Mouse (Mus musculus): ENCODE results near the gene Slc16a2. TPM values are rescaled to one million over a fixed set of nuclear protein-coding genes. Genes with fewer than 3 reads are reported as not detected.

Gene Slc16a2
- polyA plus RNA-seq, 1 experiment from 2014 or later = 3.1 TPM

DNA sequence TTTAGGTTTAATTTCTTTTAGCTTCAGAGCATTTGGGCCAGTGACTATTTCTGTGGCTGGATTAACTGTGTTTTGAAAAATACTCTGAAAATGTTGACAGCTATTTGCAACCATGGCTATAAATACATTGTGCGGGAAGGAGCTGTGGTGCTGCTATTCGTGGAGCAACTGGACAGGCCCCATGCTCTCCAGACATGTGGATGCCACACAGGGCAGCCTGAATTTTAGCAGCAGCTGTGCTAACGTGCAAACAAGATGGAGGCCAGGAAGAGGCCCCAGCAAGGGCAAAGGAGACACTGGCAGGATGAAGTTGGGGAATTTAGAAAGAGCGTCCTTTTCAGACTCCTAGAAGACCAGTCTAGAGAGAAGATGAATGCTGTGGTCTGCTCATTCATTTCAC, 15.4 kb downstream of the Slc16a2 start:
- DNase-seq (ENCODE audit: low read depth, low spot score) (no peak), ATAC-seq (no peak)
- CTCF ChIA-PET = no interaction called here
- TF ChIP-seq CTCF (IDR thresholded peaks at IDR 0.05) = no peak
- in situ Hi-C loops (cut with MboI; ENCODE audit: low pct_unique_long_range_greater_than_20kb) = no loop called here
- POLR2A ChIA-PET = no interaction called here
- peaks cover 49% of the 10 kb centered on the region for H3K27me3 ChIP-seq

DNA sequence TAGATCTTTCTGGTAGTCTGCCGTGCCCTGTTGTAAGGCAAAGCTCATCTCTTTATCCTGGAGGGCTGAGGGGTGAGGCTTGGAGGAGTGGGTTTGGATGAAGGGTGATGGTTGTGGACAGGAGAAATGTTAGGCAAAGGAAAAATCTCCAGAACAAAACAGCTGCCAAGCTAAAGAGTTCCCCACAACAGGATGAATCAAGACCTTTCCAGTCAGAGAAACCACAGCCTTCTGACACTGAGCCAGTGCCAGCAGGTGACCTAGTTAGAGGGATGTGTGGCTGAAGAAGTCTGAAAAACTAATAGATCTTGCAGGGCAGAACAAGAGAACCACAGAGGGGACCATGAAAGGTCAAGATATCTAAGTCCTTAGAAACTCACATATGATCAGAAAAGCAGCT, 24.8 kb downstream of the Slc16a2 start:
- no peak for TF ChIP-seq CTCF (IDR thresholded peaks at IDR 0.05)
- CTCF ChIA-PET = interaction anchor here (1.5 kb wide), 1 partner anchor 11 kb away, joined by 3 read pairs; no protein-coding TSS in a partner anchor
- POLR2A ChIA-PET = no interaction called here
- peaks cover 24% of the 10 kb centered on the region for H3K27me3 ChIP-seq
- in situ Hi-C loops (cut with MboI; ENCODE audit: low pct_unique_long_range_greater_than_20kb) = no loop called here
- DNase-seq (ENCODE audit: low read depth, low spot score) (no peak), ATAC-seq (no peak)

DNA sequence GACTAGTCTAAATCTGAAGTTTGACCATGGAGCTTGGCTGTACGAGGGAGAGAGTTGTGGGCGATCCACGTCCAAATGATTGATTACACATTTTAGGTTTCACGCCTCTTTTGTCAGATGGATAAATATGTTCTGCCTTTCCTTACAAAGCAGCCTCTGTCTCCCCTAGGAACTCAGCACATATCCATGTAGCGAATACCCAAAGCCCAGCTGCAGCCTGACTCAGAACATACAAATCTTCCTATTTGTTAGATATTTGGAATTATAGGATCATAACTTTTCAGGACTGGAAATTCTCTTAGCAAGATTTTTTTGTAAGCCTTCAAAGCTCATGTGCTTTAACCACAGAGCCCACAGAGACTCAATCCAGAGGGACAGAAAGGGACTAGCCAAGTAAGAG, 26.3 kb downstream of the Slc16a2 start:
- POLR2A ChIA-PET = no interaction called here
- DNase-seq (ENCODE audit: low read depth, low spot score) (no peak), ATAC-seq (no peak)
- H3K27me3 ChIP-seq = peaks cover 32% of the 10 kb centered on the region
- no peak for TF ChIP-seq CTCF (IDR thresholded peaks at IDR 0.05)
- CTCF ChIA-PET = no interaction called here
- in situ Hi-C loops (cut with MboI; ENCODE audit: low pct_unique_long_range_greater_than_20kb) = no loop called here

DNA sequence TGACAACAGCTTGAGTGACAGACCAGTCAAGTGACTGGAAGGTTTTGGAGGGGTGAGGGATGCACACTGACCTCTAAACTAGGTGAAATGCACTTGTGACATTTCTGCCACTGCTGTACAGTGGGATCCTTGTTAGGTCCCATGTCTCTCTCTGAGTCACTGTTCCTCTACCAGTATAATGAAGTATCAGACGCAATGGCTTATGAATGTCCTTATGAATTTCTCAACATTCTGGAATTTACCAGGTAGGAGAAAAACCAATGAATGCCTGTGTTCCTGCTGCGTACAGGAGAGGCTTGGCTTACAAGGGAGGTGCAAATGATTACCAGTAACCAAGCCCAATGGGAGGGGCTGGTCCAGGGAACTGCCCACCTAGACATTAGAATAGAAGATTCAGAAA, 30.5 kb downstream of the Slc16a2 start:
- DNase-seq (ENCODE audit: low read depth, low spot score) (no peak), ATAC-seq (no peak)
- no peak for TF ChIP-seq CTCF (IDR thresholded peaks at IDR 0.05)
- POLR2A ChIA-PET = no interaction called here
- in situ Hi-C loops (cut with MboI; ENCODE audit: low pct_unique_long_range_greater_than_20kb) = no loop called here
- H3K27me3 ChIP-seq = peaks cover 48% of the 10 kb centered on the region
- CTCF ChIA-PET = no interaction called here

DNA sequence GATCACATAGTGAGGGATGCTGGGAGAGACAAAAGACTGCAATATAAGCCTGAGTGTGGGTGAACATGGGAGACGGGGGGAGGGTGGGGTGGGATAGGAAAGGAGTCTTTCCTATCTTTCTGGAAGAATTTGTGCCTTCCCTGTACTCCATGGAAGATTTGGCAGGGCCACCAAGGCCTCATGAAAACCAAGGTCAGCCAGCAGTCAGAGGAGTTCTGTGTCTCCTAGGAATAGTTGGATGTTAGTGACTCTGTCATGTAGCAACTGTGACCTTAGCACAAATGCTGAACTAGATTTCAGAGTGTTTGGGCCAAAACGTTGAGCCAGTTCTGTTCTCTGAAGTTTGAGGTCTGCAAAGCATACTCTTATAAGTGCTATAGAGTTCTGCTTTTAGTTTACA, 36.1 kb downstream of the Slc16a2 start:
- no peak for DNase-seq (ENCODE audit: low read depth, low spot score)
- ChIA-PET CTCF (no interaction called here), POLR2A (no interaction called here)
- no peak for ATAC-seq
- TF ChIP-seq CTCF (IDR thresholded peaks at IDR 0.05) = no peak
- in situ Hi-C loops (cut with MboI; ENCODE audit: low pct_unique_long_range_greater_than_20kb) = no loop called here
- H3K27me3 ChIP-seq = peaks cover 57% of the 10 kb centered on the region

DNA sequence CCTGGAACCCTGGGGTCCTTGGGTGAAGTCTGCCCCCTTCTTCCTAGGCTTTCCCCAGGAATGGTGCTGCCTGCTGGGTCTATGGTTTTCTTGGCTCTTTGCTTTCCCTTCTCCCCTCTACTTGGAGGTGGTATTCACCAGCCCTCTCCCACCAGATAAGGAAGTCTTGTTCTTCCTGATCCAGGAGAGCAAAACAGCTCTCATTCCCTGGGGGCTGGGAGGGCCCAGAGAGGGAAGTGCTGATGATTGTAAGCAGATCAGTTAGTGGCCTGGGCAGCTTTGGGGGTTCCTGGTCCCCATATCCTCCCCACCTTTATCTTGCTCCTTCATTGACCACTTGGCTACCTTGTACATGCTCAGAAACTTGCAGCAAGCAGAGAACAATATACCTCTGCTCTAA, 45.4 kb downstream of the Slc16a2 start:
- ATAC-seq (no peak), DNase-seq (ENCODE audit: low read depth, low spot score) (no peak)
- CTCF ChIA-PET = no interaction called here
- no peak for TF ChIP-seq CTCF (IDR thresholded peaks at IDR 0.05)
- in situ Hi-C loops (cut with MboI; ENCODE audit: low pct_unique_long_range_greater_than_20kb) = no loop called here
- POLR2A ChIA-PET = no interaction called here
- peaks cover 68% of the 10 kb centered on the region for H3K27me3 ChIP-seq

DNA sequence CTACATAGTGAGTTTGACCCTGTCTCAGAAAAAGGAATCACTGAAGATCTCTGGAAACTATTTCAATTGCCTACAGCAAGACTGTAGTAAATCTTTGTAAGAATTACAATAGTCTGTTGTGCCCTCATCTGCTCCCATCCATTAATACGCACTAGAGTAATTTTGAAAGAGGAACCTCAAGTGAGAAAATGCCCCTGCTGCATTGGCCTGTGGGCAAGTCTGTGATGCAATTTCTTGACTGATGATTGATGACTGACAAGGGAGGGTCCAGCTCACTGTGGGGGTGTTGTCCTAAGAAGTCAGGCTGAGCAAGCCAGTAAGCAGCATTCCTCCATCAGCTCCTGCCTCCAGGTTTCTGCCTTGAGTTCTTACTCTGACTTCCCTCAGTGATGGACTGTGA, 75.6 kb downstream of the Slc16a2 start:
- ATAC-seq (no peak), DNase-seq (ENCODE audit: low read depth, low spot score) (no peak)
- in situ Hi-C loops (cut with MboI; ENCODE audit: low pct_unique_long_range_greater_than_20kb) = no loop called here
- peaks cover 45% of the 10 kb centered on the region for H3K27me3 ChIP-seq
- ChIA-PET POLR2A (no interaction called here), CTCF (no interaction called here)
- TF ChIP-seq CTCF (IDR thresholded peaks at IDR 0.05) = no peak

DNA sequence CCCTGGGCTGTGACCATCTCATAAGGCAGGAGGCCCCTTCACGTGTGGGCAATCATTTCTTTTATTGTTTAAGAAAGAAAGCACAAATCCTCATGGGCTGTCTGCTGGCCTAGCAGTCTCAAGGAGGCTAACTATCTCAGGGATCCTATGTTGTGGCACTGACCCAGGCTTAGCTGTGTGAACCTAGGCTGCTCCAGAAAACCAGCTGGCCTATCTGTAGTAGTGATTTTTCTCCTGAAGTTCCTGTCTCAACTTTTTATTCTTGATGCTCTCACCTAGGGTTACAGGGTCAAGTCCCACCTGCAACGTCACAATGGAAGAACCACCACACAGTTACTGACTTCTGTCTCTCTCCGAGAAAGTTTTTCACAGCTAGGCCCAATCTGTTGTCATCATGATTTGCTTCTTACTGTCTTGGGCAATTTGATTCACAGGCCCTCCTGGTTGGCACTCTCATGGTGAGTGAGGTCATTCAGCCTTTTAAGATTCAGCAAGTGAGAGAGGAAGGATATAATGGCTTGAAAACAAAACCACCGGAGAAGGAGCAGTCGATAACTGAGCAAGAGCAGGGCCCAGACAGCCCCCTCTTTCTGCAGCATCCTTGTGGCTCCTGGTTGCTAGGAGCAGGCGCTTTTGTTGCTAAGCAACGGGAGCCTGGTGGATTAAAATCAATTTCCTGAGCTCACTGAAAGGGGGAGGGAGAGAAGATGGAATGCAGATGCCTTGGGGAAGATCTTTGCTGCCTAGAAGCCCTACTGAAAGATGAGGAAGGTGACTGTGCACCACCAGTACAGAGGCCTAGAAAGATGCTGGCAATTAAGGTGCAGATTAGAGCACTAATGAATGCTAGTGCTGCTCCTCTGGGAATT, 77.4 kb downstream of the Slc16a2 start:
- CTCF ChIA-PET = no interaction called here
- ATAC-seq (no peak), DNase-seq (ENCODE audit: low read depth, low spot score) (no peak)
- no peak for TF ChIP-seq CTCF (IDR thresholded peaks at IDR 0.05)
- in situ Hi-C loops (cut with MboI; ENCODE audit: low pct_unique_long_range_greater_than_20kb) = no loop called here
- POLR2A ChIA-PET = no interaction called here
- H3K27me3 ChIP-seq = peaks cover 38% of the 10 kb centered on the region

DNA sequence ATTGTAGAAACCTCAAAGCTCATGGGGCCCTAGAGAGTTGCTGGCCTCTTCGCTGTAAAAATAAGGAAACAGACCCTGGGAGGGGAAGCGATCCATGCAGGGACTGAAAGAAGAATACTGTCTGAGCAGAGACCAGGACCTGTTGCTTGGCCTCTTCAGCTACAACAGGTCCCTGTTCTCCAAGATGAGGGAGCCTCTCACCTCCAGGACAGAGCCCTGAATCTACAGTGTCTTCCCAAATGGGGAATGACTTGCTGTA, 79.8 kb downstream of the Slc16a2 start:
- in situ Hi-C loops (cut with MboI; ENCODE audit: low pct_unique_long_range_greater_than_20kb) = no loop called here
- H3K27me3 ChIP-seq = peaks cover 26% of the 10 kb centered on the region
- ChIA-PET CTCF (interaction anchor here (1.1 to 2.1 kb wide), 3 partner anchors 11 to 45 kb away, joined by 3 to 8 read pairs (median 4); no protein-coding TSS in a partner anchor), POLR2A (no interaction called here)
- ATAC-seq = peak; percentile 6
- no peak for TF ChIP-seq CTCF (IDR thresholded peaks at IDR 0.05)
- DNase-seq (ENCODE audit: low read depth, low spot score) = no peak

DNA sequence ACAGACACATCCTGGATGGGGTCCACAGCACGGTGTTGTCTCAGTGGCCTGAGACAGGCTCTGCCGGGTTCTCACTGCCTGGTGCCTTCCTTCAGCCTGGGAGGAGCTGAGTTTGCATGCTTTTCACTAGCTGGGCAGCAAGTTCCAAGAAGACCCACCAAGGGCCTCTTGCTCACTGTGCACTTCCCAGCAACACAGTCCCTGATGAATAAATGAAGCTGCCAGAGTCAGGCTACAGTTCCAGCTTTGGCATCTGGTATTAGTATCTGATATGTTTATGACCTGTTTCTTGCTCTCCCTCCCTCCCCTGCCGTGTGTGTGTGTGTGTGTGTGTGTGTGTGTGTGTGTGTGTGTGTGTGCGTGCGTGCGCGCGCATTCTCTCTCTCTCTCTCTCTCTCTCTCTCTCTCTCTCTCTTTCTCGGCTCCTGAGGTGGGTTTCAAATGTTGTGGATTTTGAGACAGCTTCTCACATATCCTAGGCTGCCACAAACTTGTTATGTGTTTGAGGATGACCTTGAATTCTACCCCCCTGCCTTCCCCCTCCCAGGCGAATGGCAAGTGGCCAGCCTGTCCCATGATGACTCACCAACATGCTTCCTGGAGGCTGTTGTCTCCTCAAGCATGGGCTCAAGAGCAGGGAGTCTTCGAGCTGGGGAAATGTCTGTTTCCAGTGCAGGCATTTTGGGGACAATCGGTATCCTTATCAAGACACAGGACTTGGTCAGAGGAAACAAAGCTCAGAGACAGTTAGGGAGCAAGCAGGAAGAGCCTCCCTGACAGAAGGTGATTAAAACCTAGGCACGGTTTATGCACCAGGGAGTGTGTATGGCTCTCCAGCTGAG, 80.3 kb downstream of the Slc16a2 start:
- no peak for TF ChIP-seq CTCF (IDR thresholded peaks at IDR 0.05)
- POLR2A ChIA-PET = no interaction called here
- peak; percentile 48 for ATAC-seq
- no peak for DNase-seq (ENCODE audit: low read depth, low spot score)
- CTCF ChIA-PET = interaction anchor here (1.1 to 2.1 kb wide), 3 partner anchors 12 to 45 kb away, joined by 3 to 8 read pairs (median 4); no protein-coding TSS in a partner anchor
- in situ Hi-C loops (cut with MboI; ENCODE audit: low pct_unique_long_range_greater_than_20kb) = no loop called here
- H3K27me3 ChIP-seq = peaks cover 23% of the 10 kb centered on the region

DNA sequence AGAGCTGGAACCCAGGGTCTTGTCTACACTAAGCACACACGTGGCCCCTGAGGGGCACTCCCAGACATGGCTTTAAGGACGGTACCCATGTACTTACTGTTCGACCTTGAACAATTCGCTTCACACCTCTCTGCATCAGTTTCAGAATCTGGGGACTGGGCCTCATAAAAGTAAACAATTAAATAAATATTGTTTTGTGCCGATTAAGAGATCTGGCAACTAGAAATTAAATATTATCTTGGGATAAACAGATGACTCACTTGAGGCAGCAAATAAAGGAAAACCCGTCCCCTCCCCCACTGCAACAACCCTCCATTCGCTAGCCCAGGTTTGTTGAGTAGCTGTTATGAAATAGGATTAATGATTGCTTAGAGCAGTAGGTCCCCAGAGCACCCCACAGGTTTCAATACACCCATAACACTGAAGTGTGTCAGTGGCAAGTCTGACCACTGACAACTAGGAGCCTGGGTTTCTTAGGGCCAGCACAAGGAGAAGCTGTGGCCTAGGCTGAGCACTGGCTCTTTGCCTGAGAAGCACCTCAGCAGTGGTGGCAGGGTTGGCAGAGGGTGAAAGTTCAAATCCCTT, 87.7 kb downstream of the Slc16a2 start:
- no peak for DNase-seq (ENCODE audit: low read depth, low spot score)
- H3K27me3 ChIP-seq = peaks cover 22% of the 10 kb centered on the region
- POLR2A ChIA-PET = no interaction called here
- no peak for TF ChIP-seq CTCF (IDR thresholded peaks at IDR 0.05)
- no peak for ATAC-seq
- in situ Hi-C loops (cut with MboI; ENCODE audit: low pct_unique_long_range_greater_than_20kb) = no loop called here
- CTCF ChIA-PET = interaction anchor here (0.7 to 1.3 kb wide), 3 partner anchors 19 to 24 kb away, joined by 3 to 4 read pairs (median 3); no protein-coding TSS in a partner anchor

Data from Patski (cell line).